Mouse (Mus musculus): ENCODE data around the gene Dio2. TPM values are rescaled to one million over a fixed set of nuclear protein-coding genes. Genes with fewer than 3 reads are reported as not detected.

The Dio2 gene
- polyA plus RNA-seq (2012; rRNA removed): 0.18 and 0.89 TPM in 2 replicates

DNA sequence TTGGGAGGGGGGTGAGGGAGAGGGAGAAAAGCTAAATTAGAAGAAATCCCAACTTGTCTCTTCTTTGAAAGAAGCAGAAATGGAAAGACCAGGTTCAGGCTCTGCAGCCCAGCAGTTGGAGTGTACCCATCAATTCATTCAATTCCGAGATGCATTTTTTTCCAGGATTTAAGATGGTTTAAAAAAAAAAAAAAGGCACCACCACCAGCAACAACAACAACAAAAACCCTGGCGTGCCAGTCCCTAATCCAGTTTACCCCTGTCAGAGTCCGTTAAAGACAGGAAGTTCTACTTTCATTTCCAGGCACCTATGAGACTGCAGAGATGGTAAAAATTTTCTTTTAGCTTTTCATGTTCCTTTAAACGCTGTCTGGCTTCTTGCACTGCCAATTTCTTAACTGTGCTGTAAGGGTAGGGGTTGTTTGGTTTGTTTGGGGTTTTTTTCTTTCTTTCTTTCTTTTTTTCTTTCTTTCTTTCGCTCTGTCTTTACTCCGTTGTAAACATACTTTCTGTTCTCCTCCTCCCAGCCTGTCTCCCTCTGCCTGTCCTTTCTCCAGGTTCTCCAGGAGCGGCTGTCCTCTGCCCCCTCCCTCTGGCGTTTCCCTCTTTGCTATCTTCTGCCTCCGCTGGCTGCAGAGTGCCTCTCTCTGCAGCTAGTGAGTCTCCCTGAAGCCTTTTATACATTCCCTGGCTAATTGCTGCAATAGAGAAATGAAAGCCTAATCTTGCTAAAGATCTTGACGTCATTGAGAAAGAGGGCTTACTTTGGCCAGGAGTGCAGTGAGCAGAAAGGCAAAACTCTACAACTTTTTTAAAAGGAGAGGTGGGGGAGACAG, at the start of gene Dio2:
TSS of gene Dio2 (minus strand) at position 51 of the 836 bp plus-strand sequence.
- DNase-seq (ENCODE audit: low read depth): peak; percentile 19

DNA sequence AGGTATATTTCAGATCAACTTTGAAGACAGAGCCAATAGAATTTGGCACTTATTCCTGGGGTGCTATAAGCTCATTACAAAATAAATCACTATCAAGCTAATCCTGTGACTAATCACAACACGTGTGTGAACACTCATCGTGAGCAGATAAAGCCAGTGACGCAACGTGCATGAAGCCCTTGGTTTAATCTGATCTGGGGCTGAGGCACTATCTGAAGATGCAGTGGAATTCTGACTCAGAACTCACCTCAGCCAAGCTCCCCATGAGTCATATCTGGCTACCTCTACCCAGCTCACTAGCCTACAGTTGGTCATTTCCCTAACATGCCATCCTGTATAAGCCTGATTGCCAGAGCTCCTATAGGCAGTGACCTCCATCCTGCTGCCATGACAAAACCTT, 43.2 kb upstream of the Dio2 start:
- DNase-seq (ENCODE audit: low read depth): no peak

DNA sequence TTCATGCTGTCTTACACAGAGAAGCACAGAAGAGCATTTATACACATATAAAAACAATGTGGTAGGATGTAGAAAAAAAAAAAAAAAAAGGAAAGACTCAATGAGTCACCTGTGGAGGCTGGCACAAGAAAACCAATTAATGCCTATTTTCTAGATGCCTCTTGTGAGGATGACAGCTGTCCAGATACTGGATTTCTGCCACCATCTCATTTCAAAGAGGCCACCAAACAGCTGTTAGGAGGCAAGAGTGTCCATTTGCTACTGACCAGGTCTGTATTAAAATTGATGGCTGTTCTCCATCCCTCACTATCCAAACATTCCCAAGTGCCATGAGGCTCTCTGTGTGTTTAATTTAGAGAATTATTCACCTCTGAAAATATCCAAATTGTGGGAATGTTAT, 6.5 kb upstream of the Dio2 start:
- no peak for DNase-seq (ENCODE audit: low read depth)

DNA sequence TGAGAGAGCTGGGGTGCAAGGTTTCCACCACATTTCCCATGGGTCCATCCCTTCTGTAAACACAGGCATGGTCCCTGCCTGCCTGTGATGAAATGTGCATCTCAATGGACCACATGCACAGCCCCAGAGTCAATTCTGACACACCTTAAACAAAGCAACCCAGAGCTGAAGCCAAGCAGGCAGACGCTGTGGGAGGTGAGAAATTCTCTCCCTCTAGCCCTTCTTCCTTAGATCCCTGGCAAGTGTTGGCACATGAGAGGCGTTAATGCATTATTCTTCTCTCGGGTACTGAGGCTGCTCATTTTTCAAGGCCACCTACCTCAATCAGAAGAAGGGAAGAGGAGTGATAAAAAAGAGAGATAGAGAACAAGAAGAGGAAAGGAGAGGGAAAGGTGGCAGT, 5.4 kb upstream of the Dio2 start:
- DNase-seq (ENCODE audit: low read depth): no peak

DNA sequence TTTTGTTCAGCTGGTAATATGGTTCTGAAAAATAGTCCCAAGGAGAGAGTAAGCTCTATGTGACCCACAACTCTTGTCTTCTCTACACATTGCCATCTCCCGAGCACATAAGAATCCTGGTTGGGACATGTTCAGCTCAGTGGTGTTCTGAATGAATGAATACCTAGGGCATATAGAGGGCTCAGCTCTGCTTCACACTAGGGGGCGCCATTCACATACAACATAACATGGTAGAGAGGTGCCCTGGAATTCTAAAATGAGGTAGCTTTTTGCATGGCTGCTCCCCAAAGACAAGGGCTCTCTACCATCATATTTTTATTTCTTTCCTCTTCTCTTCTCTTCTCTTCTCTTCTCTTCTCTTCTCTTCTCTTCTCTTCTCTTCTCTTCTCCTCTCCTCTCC, 2.2 kb upstream of the Dio2 start:
- no peak for DNase-seq (ENCODE audit: low read depth)

DNA sequence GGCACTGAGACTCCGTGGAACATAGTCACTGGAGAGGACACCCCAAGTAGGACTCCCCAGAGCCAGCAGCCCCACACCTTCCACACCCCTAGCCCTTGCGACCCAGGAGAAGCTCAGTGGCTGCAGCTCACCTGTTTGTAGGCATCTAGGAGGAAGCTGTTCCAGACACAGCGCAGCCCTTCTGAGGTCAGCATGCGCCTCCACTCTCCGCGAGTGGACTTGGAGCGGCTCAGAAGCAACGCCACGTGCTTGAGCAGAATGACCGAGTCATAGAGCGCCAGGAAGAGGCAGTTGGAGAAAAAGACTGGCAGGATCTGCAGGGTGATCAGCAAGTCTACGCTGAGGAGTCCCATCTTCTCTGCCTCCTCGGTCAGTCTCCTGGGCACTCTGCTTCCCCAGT, 306 bp downstream of the Dio2 start:
- no peak for DNase-seq (ENCODE audit: low read depth)

DNA sequence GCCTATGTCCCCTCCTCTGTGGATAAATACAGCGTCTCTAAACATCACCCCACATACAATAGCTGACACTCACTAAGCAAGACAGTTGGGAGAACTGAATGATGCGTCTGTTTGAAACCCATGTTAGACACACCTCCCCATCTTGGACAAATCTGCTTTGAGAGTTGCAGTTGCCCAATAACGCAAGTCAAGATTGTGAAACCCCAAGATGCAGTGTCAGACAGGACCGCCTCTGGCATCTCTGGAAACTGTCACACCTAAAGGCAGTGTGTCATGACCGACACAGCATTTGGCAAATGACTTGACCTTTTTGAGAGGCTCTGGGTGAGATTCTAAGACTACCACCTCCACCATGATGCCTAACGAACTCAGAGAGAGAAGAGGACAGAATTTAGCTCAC, 2.8 kb downstream of the Dio2 start:
- no peak for DNase-seq (ENCODE audit: low read depth)

DNA sequence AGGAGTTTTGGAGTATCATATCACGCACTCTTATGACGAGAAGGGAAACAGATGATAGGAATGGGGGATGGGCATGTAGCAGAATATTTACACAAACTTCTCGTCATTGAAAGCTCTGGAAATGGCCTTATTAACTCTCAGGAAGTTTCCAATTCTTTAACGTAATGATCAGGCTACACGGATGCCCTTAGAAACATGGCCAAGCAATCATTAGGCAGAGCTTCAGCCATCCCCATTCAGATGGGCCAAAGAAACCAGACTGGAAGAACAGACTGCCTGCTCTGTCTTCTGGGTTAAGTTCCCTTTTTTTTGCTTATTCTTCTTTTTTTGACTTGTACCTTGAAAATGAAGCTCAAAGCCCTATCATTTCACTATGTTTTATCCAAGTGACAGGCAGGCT, 3.7 kb downstream of the Dio2 start:
- DNase-seq (ENCODE audit: low read depth): no peak

DNA sequence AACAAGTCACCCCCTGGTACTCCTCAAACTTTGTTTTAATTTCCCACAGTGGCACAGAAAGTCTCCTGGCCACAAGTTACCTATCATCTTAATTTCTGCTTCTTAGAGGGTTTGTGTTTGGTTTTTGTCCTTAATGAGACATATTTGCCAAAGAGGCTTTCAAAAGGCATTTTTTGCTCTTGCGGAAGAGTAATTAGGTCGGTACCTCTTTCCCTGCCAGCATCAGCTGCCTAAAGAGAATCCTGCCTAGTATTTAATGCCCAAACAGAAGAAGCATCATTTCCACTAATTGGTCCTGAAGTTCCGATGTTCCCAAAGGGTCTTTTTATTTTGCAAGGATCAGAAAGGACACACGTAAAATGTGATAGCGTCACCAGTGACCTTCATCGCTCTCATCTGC, 4.5 kb downstream of the Dio2 start:
- no peak for DNase-seq (ENCODE audit: low read depth)

DNA sequence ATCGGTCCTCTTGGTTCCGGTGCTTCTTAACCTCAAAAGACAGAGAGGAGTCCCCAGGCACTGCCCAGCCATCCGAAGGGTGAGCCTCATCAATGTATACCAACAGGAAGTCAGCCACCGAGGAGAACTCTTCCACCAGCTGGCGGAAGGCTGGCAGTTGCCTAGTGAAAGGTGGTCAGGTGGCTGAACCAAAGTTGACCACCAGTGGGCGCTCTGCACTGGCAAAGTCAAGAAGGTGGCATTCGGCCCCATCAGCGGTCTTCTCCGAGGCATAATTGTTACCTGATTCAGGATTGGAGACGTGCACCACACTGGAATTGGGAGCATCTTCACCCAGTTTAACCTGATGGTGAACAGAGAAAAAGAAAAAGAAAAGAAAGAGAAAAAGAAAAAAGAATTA, 8.6 kb downstream of the Dio2 start:
- no peak for DNase-seq (ENCODE audit: low read depth)

DNA sequence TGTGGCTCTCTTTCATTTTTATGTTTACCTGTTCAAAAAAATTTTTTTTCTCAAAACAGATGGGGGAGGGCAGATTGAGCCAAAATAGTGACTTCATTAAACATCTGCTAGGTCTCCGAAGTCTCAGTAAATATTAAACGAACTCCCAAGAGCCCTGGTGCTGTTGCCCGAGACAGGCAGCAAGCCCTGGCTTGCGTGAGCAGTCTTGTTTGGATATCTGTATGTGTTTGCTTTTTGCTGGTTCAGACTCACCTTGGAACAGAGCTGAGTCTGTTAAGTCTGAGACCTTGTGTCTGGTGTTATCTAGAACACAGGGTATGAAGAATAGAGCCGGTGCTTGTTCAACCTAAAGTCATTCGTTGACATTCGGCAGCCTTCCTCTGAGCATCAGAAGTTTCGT, 13.1 kb downstream of the Dio2 start:
- DNase-seq (ENCODE audit: low read depth): no peak

DNA sequence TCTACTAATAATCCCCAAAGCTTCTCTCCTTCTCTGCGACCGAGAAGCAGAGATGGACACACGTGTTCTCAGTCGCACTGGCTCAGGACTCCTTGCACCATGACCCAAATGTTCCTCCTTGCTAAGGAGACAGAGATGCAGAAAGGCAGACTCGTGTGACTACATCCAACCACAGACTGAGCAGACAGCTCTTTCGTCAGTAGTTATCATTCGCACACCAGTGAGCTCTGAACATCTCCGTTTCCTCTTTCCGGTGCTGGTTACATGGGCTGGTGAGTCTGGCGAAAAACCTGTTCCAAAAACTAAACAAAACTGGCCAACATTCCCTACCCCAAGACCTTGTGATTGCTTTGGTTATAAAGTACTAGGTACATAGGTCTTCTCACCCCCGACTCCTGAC, 13.6 kb downstream of the Dio2 start:
- DNase-seq (ENCODE audit: low read depth): no peak

DNA sequence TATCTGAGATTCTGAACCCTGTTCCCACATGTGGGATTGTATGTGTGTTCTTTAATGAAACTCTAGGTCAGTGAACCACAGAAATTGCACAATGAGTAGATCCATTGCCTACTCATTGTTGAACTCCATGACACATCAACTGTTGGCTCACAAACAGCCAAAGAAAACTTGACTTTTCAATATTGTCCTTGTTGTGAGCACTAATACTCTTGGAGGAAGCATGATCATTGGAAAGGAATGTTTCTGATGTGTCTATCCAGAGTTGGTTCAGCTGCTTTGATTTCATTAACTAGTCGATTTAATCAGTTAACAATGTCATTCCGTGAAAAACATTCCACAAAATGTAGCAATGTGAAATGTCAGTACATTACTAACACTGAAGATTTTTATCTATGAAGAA, 44.1 kb downstream of the Dio2 start:
- no peak for DNase-seq (ENCODE audit: low read depth)

All from gonadal fat pad, adult 2 months (tissue).